Mouse (Mus musculus): ENCODE data around the gene Nrxn3.

Gene Nrxn3

GRCm38 (mm10) chr12:89041429-89042107 is 318.9 kb downstream of the Nrxn3 start:
- no peak for DNase-seq (ENCODE audit: extremely low read depth, low read depth)

GRCm38 (mm10) chr12:89049279-89049678 is 326.6 kb downstream of the Nrxn3 start:
- no peak for DNase-seq (ENCODE audit: extremely low read depth, low read depth)

GRCm38 (mm10) chr12:89049686-89050085 is 327.0 kb downstream of the Nrxn3 start:
- DNase-seq (ENCODE audit: extremely low read depth, low read depth) = no peak

- no peak for DNase-seq (ENCODE audit: extremely low read depth, low read depth)
These were observed 349.8 kb downstream of the Nrxn3 start for GRCm38 (mm10) chr12:89072436-89072835.

GRCm38 (mm10) chr12:89073167-89073743 is 350.6 kb downstream of the Nrxn3 start:
- no peak for DNase-seq (ENCODE audit: extremely low read depth, low read depth)

GRCm38 (mm10) chr12:89074551-89075295 is 352.0 kb downstream of the Nrxn3 start:
- no peak for DNase-seq (ENCODE audit: extremely low read depth, low read depth)

GRCm38 (mm10) chr12:89093806-89094479 is 371.3 kb downstream of the Nrxn3 start:
- DNase-seq (ENCODE audit: extremely low read depth, low read depth) = no peak

- DNase-seq (ENCODE audit: extremely low read depth, low read depth) = no peak
These were observed 374.9 kb downstream of the Nrxn3 start for GRCm38 (mm10) chr12:89097561-89097960.

GRCm38 (mm10) chr12:89106029-89106733 is 383.5 kb downstream of the Nrxn3 start:
- no peak for DNase-seq (ENCODE audit: extremely low read depth, low read depth)

GRCm38 (mm10) chr12:89106881-89107584 is 384.4 kb downstream of the Nrxn3 start:
- no peak for DNase-seq (ENCODE audit: extremely low read depth, low read depth)

- no peak for DNase-seq (ENCODE audit: extremely low read depth, low read depth)
These were observed 387.2 kb downstream of the Nrxn3 start for GRCm38 (mm10) chr12:89109779-89110335.

GRCm38 (mm10) chr12:89128602-89129001 is 405.9 kb downstream of the Nrxn3 start:
- no peak for DNase-seq (ENCODE audit: extremely low read depth, low read depth)

GRCm38 (mm10) chr12:89129139-89129907 is 406.6 kb downstream of the Nrxn3 start:
- no peak for DNase-seq (ENCODE audit: extremely low read depth, low read depth)

- DNase-seq (ENCODE audit: extremely low read depth, low read depth) = peak; percentile 2
These were observed 411.7 kb downstream of the Nrxn3 start for GRCm38 (mm10) chr12:89134333-89134732.

GRCm38 (mm10) chr12:89134774-89135307 is 412.2 kb downstream of the Nrxn3 start:
- no peak for DNase-seq (ENCODE audit: extremely low read depth, low read depth)

- no peak for DNase-seq (ENCODE audit: extremely low read depth, low read depth)
These were observed 426.3 kb downstream of the Nrxn3 start for GRCm38 (mm10) chr12:89148974-89149411.

GRCm38 (mm10) chr12:89149455-89149854 is 426.8 kb downstream of the Nrxn3 start:
- no peak for DNase-seq (ENCODE audit: extremely low read depth, low read depth)

GRCm38 (mm10) chr12:89156086-89156757 is 433.5 kb downstream of the Nrxn3 start:
- no peak for DNase-seq (ENCODE audit: extremely low read depth, low read depth)

- DNase-seq (ENCODE audit: extremely low read depth, low read depth) = no peak
These were observed 436.7 kb downstream of the Nrxn3 start for GRCm38 (mm10) chr12:89159353-89159752.

All from MEL-GATA-1-ER (cell line).